Mouse (Mus musculus): Measurements from ENCODE around the gene C7. TPM values are rescaled to one million over a fixed set of nuclear protein-coding genes. Genes with fewer than 3 reads are reported as not detected.
A peak's percentile ranks its signal among the peaks of the same experiment; 100 is the strongest.
"Not testable (repeated sequence)": the region's sequence is repeated elsewhere in the genome, so short reads cannot be mapped to it uniquely, and the experiment has no call there.

The C7 gene
- polyA plus RNA-seq, 1 experiment from 2014 or later, result 0.11 TPM

DNA sequence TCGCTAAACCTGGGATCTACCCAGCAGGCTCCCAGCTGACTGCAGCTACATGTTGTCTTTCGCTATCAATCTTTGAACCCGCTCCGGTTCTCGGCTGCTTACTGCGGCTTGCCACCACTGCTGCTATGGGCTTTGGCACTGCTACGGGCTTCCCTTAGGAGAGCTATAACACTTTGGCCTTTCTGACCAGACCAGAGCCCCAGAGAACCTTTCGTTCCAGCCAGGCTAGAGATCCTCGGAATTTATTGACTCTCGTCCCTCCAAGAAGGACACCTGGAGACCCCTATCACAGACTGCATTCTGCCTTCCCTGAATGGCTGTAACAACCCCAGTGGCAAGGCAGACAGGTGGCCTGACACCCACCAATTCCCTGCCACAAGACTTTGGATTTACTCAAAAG, 26.6 kb upstream of the C7 start:
- ATAC-seq (ENCODE audit: low FRiP score) (no peak), DNase-seq (ENCODE audit: low spot score, missing footprints) (no peak)
- no peak overlapping the region for H3K4me2 ChIP-seq
- H3K36me3 ChIP-seq (ENCODE audit: control insufficient read depth, insufficient read depth, low read length), result no peaks in the 10 kb centered on the region
- WGBS, result 93% methylated on average over 10 of the region's 10 CpGs
- H3K27ac ChIP-seq (ENCODE audit: low read depth, low read length), result no peak overlapping the region
- H3K9ac ChIP-seq (ENCODE audit: low read length), result no peak overlapping the region
- no peaks in the 10 kb centered on the region for H3K4me1 ChIP-seq (ENCODE audit: control insufficient read depth, insufficient read depth, low read length)
- no peaks in the 10 kb centered on the region; the same call in 1 of the 2 replicates for H3K9me3 ChIP-seq (ENCODE audit: control insufficient read depth, low read length)
- no peaks in the 10 kb centered on the region for H3K27me3 ChIP-seq (ENCODE audit: control insufficient read depth, insufficient read depth, low read length)
- no peak overlapping the region for H3K4me3 ChIP-seq (ENCODE audit: low read depth, low read length)

DNA sequence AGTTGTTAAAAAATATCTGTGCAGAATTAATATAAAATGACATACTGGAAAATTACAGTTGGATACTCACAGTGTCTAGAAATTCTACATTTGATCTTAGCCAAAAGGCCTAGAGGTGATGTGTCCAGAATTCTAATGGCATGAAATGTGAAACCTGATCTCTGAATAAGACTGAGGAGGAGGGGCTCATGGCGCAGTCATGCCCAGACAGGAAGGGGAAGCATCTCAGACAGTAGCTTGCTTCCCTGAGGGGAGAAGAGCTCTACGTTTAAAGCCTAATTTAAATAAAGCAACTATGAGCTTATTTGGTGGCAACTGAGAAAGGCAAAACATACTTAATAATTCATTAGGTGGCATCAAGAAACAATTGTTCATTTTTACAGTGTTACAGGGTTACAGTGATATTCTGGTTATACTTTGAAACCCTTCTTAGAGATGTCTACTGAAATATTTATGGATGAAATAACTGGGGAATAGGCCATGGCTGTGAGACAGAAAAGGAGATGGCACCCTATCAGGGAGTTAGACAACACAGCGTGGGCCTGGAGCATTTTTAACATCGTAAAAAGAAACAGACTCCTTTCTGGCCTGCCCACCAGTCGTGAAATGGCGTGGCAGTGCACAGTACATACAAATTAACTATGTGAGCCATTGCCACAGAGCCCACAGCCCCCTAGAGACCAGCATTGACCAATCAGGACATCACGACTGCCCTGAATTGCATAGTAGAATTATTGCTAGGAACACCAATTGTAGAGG, 25.5 kb upstream of the C7 start:
- peak; percentile 54; the same call in 1 of the 2 replicates for ATAC-seq (ENCODE audit: low FRiP score)
- no peaks in the 10 kb centered on the region for H3K27me3 ChIP-seq (ENCODE audit: control insufficient read depth, insufficient read depth, low read length)
- no peak overlapping the region for H3K9ac ChIP-seq (ENCODE audit: low read length)
- no peaks in the 10 kb centered on the region for H3K4me1 ChIP-seq (ENCODE audit: control insufficient read depth, insufficient read depth, low read length)
- H3K36me3 ChIP-seq (ENCODE audit: control insufficient read depth, insufficient read depth, low read length), result no peaks in the 10 kb centered on the region
- no peak overlapping the region for H3K27ac ChIP-seq (ENCODE audit: low read depth, low read length)
- WGBS, result 80% methylated on average over 7 of the region's 7 CpGs
- no peak overlapping the region for H3K4me3 ChIP-seq (ENCODE audit: low read depth, low read length)
- H3K9me3 ChIP-seq (ENCODE audit: control insufficient read depth, low read length), result no peaks in the 10 kb centered on the region
- H3K4me2 ChIP-seq, result no peak overlapping the region
- DNase-seq (ENCODE audit: low spot score, missing footprints), result no peak

DNA sequence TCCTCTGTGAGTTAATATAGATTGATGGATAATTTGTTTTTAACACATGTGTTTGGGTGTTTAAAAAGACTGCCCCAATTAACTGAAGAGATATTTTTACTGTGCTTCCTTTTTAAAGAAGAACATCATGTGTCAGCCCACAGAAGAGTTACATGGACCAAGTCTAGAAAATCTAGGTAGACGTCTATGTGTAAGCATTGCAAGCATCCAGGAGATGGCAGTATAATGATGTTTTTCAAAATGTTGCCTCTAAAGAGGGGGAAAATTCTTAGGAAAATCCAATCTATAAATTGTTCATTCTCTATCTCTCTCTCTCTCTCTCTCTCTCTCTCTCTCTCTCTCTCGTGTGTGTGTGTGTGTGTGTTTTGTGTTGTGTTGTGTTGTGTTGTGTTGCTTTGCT, 22.6 kb upstream of the C7 start:
- Histone ChIP-seq H3K4me2 (no peak overlapping the region), H3K36me3 (ENCODE audit: control insufficient read depth, insufficient read depth, low read length) (no peaks in the 10 kb centered on the region), H3K4me3 (ENCODE audit: low read depth, low read length) (no peak overlapping the region), H3K9ac (ENCODE audit: low read length) (no peak overlapping the region), H3K9me3 (ENCODE audit: control insufficient read depth, low read length) (no peaks in the 10 kb centered on the region), H3K27ac (ENCODE audit: low read depth, low read length) (no peak overlapping the region), H3K4me1 (ENCODE audit: control insufficient read depth, insufficient read depth, low read length) (no peaks in the 10 kb centered on the region), H3K27me3 (ENCODE audit: control insufficient read depth, insufficient read depth, low read length) (no peaks in the 10 kb centered on the region)
- no peak for DNase-seq (ENCODE audit: low spot score, missing footprints)
- no peak for ATAC-seq (ENCODE audit: low FRiP score)
- WGBS, result 11% methylated on average over 2 of the region's 2 CpGs

DNA sequence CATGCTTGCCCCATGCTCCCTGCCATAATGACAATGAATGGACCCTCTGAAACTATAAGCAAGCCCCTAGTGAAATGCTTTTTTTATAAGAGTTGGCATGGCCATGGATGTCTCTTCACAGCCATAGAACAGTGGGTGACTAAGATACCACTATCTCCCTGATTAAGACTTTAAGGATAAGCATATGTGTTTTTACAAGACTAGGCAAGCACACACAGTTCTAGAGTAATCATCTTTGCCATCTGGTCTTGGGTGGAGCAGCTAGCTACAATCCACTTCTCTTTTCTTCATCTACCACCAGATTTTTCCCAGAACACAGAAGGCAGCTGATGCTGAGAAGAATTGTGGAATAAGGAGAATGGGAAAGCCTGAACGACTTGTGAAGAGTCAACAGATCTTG, 17.7 kb upstream of the C7 start:
- no peaks in the 10 kb centered on the region for H3K9me3 ChIP-seq (ENCODE audit: control insufficient read depth, low read length)
- no peaks in the 10 kb centered on the region for H3K27me3 ChIP-seq (ENCODE audit: control insufficient read depth, insufficient read depth, low read length)
- ATAC-seq (ENCODE audit: low FRiP score), result no peak
- no peak overlapping the region for H3K4me2 ChIP-seq
- no peak for DNase-seq (ENCODE audit: low spot score, missing footprints)
- 75% methylated on average over 1 of the region's 1 CpGs for WGBS
- H3K9ac ChIP-seq (ENCODE audit: low read length), result no peak overlapping the region
- H3K4me1 ChIP-seq (ENCODE audit: control insufficient read depth, insufficient read depth, low read length), result no peaks in the 10 kb centered on the region
- no peaks in the 10 kb centered on the region for H3K36me3 ChIP-seq (ENCODE audit: control insufficient read depth, insufficient read depth, low read length)
- H3K4me3 ChIP-seq (ENCODE audit: low read depth, low read length), result no peak overlapping the region
- no peak overlapping the region for H3K27ac ChIP-seq (ENCODE audit: low read depth, low read length)

DNA sequence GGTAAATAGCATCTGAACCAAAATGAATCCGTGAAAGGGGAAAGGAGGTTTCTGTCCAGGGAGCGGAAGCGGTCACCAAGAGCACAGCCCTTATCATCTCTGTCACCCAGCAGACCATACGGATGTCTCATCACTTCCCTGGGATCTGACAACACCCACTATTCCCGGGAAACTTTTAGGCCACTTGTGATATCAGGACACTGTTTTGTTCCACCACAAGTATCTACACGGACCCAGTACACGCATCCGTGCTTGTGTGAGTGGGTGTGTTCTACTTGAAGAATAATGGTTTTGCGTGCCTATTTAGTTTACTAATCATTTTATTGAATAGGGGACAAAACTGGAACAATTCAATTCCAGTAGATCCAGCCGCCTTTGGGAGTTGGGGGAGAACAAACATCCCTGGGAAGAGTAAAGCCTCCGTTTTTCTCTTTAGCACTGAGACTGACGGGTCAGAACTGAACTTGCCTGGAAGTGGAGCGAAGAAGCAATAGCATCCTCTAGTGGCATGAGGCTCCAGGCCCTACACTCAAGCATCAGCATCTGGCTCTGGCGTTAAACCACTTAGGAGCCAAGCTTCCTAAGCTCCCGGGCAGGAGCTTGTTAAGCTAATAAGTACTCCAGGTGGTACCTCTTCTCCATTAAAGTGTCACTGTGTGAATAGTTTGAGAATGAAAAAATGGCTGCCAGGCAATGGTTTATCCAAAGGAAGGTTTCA, 5.4 kb upstream of the C7 start:
- no peaks in the 10 kb centered on the region for H3K9me3 ChIP-seq (ENCODE audit: control insufficient read depth, low read length)
- no peak overlapping the region for H3K9ac ChIP-seq (ENCODE audit: low read length)
- no peaks in the 10 kb centered on the region for H3K36me3 ChIP-seq (ENCODE audit: control insufficient read depth, insufficient read depth, low read length)
- no peak overlapping the region for H3K4me3 ChIP-seq (ENCODE audit: low read depth, low read length)
- no peaks in the 10 kb centered on the region for H3K27me3 ChIP-seq (ENCODE audit: control insufficient read depth, insufficient read depth, low read length)
- ATAC-seq (ENCODE audit: low FRiP score) (no peak), DNase-seq (ENCODE audit: low spot score, missing footprints) (no peak)
- H3K4me1 ChIP-seq (ENCODE audit: control insufficient read depth, insufficient read depth, low read length), result no peaks in the 10 kb centered on the region
- 59% methylated on average over 15 of the region's 15 CpGs for WGBS
- no peak overlapping the region for H3K27ac ChIP-seq (ENCODE audit: low read depth, low read length)
- no peak overlapping the region for H3K4me2 ChIP-seq

DNA sequence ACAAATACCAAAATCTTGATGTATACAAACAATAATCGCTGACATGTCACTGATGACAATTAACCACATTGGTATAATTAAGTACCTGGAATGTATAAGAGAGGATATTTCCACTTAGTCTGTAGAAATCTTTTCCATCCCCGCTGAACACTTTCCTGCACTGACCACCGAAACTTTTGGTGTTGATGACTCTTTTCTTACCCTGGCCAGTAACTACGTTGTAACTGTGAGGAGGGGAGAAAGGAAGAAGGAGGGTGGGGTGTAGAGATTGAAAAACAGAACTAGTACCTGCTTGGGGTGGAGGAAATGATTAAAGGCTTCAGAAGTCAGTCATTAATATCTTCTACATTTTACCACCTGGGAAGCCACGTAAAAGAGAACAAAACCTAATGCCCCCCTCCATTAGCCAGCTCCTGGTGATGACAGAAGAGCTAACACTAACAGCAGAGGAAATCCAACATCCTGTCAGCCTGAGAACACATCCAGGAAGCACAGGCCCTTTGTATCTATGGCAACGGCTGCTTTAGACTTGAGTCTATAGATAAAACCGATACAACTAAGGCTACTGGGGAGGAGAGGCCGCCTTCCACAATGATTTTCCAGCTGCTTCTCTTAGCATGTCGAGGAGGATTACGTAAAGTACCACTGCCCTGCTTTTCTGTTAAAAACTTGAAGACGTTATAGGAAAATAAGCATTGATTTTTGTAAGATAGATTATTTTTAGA, 17.8 kb downstream of the C7 start:
- H3K4me1 ChIP-seq (ENCODE audit: control insufficient read depth, insufficient read depth, low read length), result no peaks in the 10 kb centered on the region
- no peaks in the 10 kb centered on the region for H3K9me3 ChIP-seq (ENCODE audit: control insufficient read depth, low read length)
- DNase-seq (ENCODE audit: low spot score, missing footprints), result no peak
- H3K27me3 ChIP-seq (ENCODE audit: control insufficient read depth, insufficient read depth, low read length), result no peaks in the 10 kb centered on the region
- WGBS, result 62% methylated on average over 11 of the region's 11 CpGs
- no peaks in the 10 kb centered on the region for H3K36me3 ChIP-seq (ENCODE audit: control insufficient read depth, insufficient read depth, low read length)
- H3K9ac ChIP-seq (ENCODE audit: low read length), result no peak overlapping the region
- H3K4me3 ChIP-seq (ENCODE audit: low read depth, low read length), result no peak overlapping the region
- peak; percentile 82 for ATAC-seq (ENCODE audit: low FRiP score)
- H3K27ac ChIP-seq (ENCODE audit: low read depth, low read length), result no peak overlapping the region
- H3K4me2 ChIP-seq, result no peak overlapping the region

DNA sequence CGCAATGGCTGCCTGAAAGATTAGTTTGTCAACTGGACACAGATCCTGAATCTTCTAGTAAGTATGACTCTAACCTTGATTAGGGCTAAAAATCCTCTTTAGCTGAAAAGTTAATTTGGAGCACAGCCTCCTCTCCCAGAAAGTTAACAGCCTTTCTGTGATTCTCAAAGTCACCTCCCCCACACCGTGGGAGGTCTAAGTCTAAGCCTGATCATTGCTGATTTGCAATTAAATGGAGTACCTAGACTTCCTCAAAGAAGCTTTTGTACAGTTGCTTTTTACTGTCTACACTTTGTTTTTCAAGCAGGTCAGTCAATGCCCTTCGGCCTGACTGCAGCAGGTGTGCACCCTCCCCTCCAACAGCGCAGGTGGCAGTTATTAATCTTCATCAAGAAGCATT, 34.3 kb downstream of the C7 start:
- no peak overlapping the region for H3K4me2 ChIP-seq
- ATAC-seq (ENCODE audit: low FRiP score), result no peak
- H3K9me3 ChIP-seq (ENCODE audit: control insufficient read depth, low read length), result no peaks in the 10 kb centered on the region
- no peak overlapping the region for H3K27ac ChIP-seq (ENCODE audit: low read depth, low read length)
- no peaks in the 10 kb centered on the region for H3K4me1 ChIP-seq (ENCODE audit: control insufficient read depth, insufficient read depth, low read length)
- 86% methylated on average over 4 of the region's 4 CpGs for WGBS
- no peak overlapping the region for H3K9ac ChIP-seq (ENCODE audit: low read length)
- no peaks in the 10 kb centered on the region for H3K36me3 ChIP-seq (ENCODE audit: control insufficient read depth, insufficient read depth, low read length)
- no peaks in the 10 kb centered on the region for H3K27me3 ChIP-seq (ENCODE audit: control insufficient read depth, insufficient read depth, low read length)
- H3K4me3 ChIP-seq (ENCODE audit: low read depth, low read length), result no peak overlapping the region
- no peak for DNase-seq (ENCODE audit: low spot score, missing footprints)

DNA sequence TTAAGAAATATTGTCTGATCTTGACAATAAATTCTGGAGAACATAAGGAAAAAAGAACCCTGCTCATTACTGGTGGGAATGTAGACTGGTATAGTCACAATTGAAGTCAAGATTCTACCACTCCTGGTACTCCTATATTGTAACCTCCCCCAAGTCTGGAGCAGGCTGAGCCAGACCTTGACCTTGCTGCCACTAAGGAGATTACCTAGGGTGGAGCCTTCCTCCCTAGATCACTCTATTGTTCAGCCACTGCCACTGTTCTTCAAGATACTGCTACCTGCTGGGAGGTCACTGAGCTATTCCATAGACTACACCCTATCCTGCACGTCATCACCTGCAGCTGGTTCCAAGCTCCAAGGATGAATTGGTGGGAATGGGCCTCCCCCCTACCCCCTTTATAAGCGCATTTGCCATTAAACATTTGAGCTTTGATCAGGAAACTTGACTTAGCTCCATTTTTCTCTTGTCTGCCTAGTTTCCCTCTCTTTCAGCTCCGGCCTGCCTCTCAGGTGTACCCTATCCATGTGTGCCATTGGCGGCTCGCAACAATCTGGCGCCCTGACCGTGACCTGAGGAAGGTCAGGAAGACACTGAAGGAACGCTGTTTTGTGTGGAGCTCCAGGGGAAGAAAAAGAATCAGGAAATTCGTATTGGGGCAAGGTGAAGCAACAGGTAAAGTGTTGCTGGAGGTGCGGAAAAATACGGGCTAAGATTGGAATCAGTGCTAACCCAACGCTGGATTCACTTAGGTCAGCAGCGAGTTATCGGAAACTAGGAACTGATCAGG, 39.9 kb downstream of the C7 start:
- ATAC-seq (ENCODE audit: low FRiP score); H3K27ac ChIP-seq (ENCODE audit: low read depth, low read length); H3K9me3 ChIP-seq (ENCODE audit: control insufficient read depth, low read length); H3K4me2 ChIP-seq; H3K36me3 ChIP-seq (ENCODE audit: control insufficient read depth, insufficient read depth, low read length); H3K9ac ChIP-seq (ENCODE audit: low read length); H3K27me3 ChIP-seq (ENCODE audit: control insufficient read depth, insufficient read depth, low read length); H3K4me1 ChIP-seq (ENCODE audit: control insufficient read depth, insufficient read depth, low read length); H3K4me3 ChIP-seq (ENCODE audit: low read depth, low read length); DNase-seq (ENCODE audit: low spot score, missing footprints): not testable (repeated sequence)
- WGBS, result 89% methylated on average over 14 of the region's 14 CpGs

Measured in midbrain, embryonic 11.5 days (tissue).